Mouse (Mus musculus) forebrain, embryonic 10.5 days (tissue): ENCODE data around the gene Rbp1. TPM values are rescaled to one million over a fixed set of nuclear protein-coding genes. Genes with fewer than 3 reads are reported as not detected.

Source experiments
- DNase-seq: peaks from one replicate; pipeline ENCODE4 v3.0.0-alpha.2; 2017; ENCODE audit warnings: low spot score; ENCODE audit errors: extremely low spot score
- H3K27ac ChIP-seq: fragments of 300-500 bp; sonication (generic); 2 replicates; pipeline ENCODE4 v1.5.1; 2016; ENCODE audit warnings: mild to moderate bottlenecking
- H3K27me3 ChIP-seq: fragments of 300-500 bp; sonication (generic); 2 replicates; pipeline ENCODE4 v1.6.1; 2016; ENCODE audit warnings: mild to moderate bottlenecking; ENCODE audit not compliant: poor library complexity, severe bottlenecking
- H3K36me3 ChIP-seq: fragments of 300-500 bp; sonication (generic); replicated peaks from 2 replicates; pipeline ENCODE4 v1.6.1; 2016; ENCODE audit warnings: mild to moderate bottlenecking, moderate library complexity
- H3K4me1 ChIP-seq: fragments of 300-500 bp; sonication (generic); 2 replicates; pipeline ENCODE4 v1.6.1; 2016
- H3K4me3 ChIP-seq: fragments of 300-500 bp; sonication (generic); 2 replicates; pipeline ENCODE4 v1.5.1; 2016; ENCODE audit warnings: mild to moderate bottlenecking, moderate library complexity
- H3K9me3 ChIP-seq: fragments of 300-500 bp; sonication (generic); 2 replicates; pipeline ENCODE4 v1.6.1; 2016; ENCODE audit warnings: mild to moderate bottlenecking, moderate library complexity
- WGBS: fragments of 180-500 bp; shearing (Covaris S2); methylation state at CpG from one replicate; pipeline ENCODE4 v1.1.7; 2016; 5-methylcytosine and 5-hydroxymethylcytosine counted together
- polyA plus RNA-seq: library from polyadenylated mRNA; unstranded; fragments of >200 nt; fragmentation: Nextera tagmentation; extraction: Ambion mirVana; gene quantifications from 2 replicates; pipeline ENCODE4 v1.2.1, GENCODE M21; 2016

The Rbp1 gene
- polyA plus RNA-seq, 1 experiment from 2014 or later = 27.9 TPM

- Histone ChIP-seq H3K27me3 (peaks cover 85% of the 10 kb centered on the region), H3K4me3 (no peak overlapping the region), H3K4me1 (peaks cover 85% of the 10 kb centered on the region), H3K27ac (no peak overlapping the region), H3K36me3 (0 out of 2 replicates have a peak, but pooled peaks cover 3% of the 10 kb centered on the region), H3K9me3 (no peaks in the 10 kb centered on the region)
- DNase-seq = no peak
- 82% methylated on average over 8 of the region's 8 CpGs for WGBS
Measured at GRCm38 (mm10) chr9:98428783-98429182, 6.0 kb downstream of the Rbp1 start.

- Histone ChIP-seq H3K9me3 (no peaks in the 10 kb centered on the region), H3K4me3 (peak overlapping the region; percentile 6; the same call in 1 of the 2 replicates), H3K27me3 (peaks cover 81% of the 10 kb centered on the region), H3K27ac (peak overlapping the region; percentile 40), H3K4me1 (peaks cover 84% of the 10 kb centered on the region), H3K36me3 (0 out of 2 replicates have a peak, but pooled peaks cover 3% of the 10 kb centered on the region)
- DNase-seq = peak; percentile 39
- WGBS = 17% methylated on average over 7 of the region's 7 CpGs
Measured at GRCm38 (mm10) chr9:98429806-98430205, 7.0 kb downstream of the Rbp1 start.

GRCm38 (mm10) chr9:98430528-98430927 is 7.8 kb downstream of the Rbp1 start:
- no peak for DNase-seq
- Histone ChIP-seq H3K36me3 (0 out of 2 replicates have a peak, but pooled peaks cover 3% of the 10 kb centered on the region), H3K4me3 (no peak overlapping the region), H3K27ac (no peak overlapping the region), H3K27me3 (peaks cover 81% of the 10 kb centered on the region), H3K4me1 (peaks cover 79% of the 10 kb centered on the region), H3K9me3 (no peaks in the 10 kb centered on the region)
- WGBS = 80% methylated on average over 3 of the region's 3 CpGs

GRCm38 (mm10) chr9:98433021-98433420 is 10.3 kb downstream of the Rbp1 start:
- Histone ChIP-seq H3K36me3 (0 out of 2 replicates have a peak, but pooled peaks cover 3% of the 10 kb centered on the region), H3K4me1 (peaks cover 63% of the 10 kb centered on the region), H3K9me3 (no peaks in the 10 kb centered on the region), H3K27ac (no peak overlapping the region), H3K4me3 (no peak overlapping the region), H3K27me3 (peaks cover 81% of the 10 kb centered on the region)
- WGBS = 27% methylated on average over 2 of the region's 2 CpGs
- DNase-seq = no peak

GRCm38 (mm10) chr9:98433956-98434588 is 11.3 kb downstream of the Rbp1 start:
- Histone ChIP-seq H3K36me3 (0 out of 2 replicates have a peak, but pooled peaks cover 3% of the 10 kb centered on the region), H3K4me1 (peaks cover 63% of the 10 kb centered on the region), H3K4me3 (no peak overlapping the region), H3K27me3 (peaks cover 77% of the 10 kb centered on the region), H3K9me3 (no peaks in the 10 kb centered on the region), H3K27ac (no peak overlapping the region)
- WGBS = 44% methylated on average over 4 of the region's 4 CpGs
- DNase-seq = no peak

GRCm38 (mm10) chr9:98437819-98438218 is 15.1 kb downstream of the Rbp1 start:
- Histone ChIP-seq H3K27ac (no peak overlapping the region), H3K36me3 (no peaks in the 10 kb centered on the region), H3K4me1 (peaks cover 40% of the 10 kb centered on the region), H3K27me3 (peaks cover 78% of the 10 kb centered on the region), H3K9me3 (no peaks in the 10 kb centered on the region), H3K4me3 (no peak overlapping the region)
- no peak for DNase-seq
- WGBS = 90% methylated on average over 4 of the region's 4 CpGs

GRCm38 (mm10) chr9:98439091-98439490 is 16.3 kb downstream of the Rbp1 start:
- peaks cover 28% of the 10 kb centered on the region for H3K4me1 ChIP-seq
- 65% methylated on average over 3 of the region's 3 CpGs for WGBS
- no peak for DNase-seq
- no peak overlapping the region for H3K27ac ChIP-seq
- H3K9me3 ChIP-seq = no peaks in the 10 kb centered on the region
- no peak overlapping the region for H3K4me3 ChIP-seq
- H3K27me3 ChIP-seq = peaks cover 74% of the 10 kb centered on the region
- H3K36me3 ChIP-seq = no peaks in the 10 kb centered on the region

GRCm38 (mm10) chr9:98442638-98443037 is 19.9 kb downstream of the Rbp1 start:
- Histone ChIP-seq H3K27ac (no peak overlapping the region), H3K4me3 (no peak overlapping the region), H3K27me3 (peaks cover 40% of the 10 kb centered on the region), H3K4me1 (peaks cover 12% of the 10 kb centered on the region), H3K9me3 (no peaks in the 10 kb centered on the region), H3K36me3 (peaks cover 15% of the 10 kb centered on the region)
- DNase-seq = no peak
- 48% methylated on average over 5 of the region's 5 CpGs for WGBS

GRCm38 (mm10) chr9:98445359-98446149 is 22.8 kb downstream of the Rbp1 start:
- H3K4me1 ChIP-seq = no peaks in the 10 kb centered on the region
- H3K27me3 ChIP-seq = peaks cover 16% of the 10 kb centered on the region
- peaks cover 15% of the 10 kb centered on the region for H3K36me3 ChIP-seq
- no peak overlapping the region for H3K4me3 ChIP-seq
- no peaks in the 10 kb centered on the region for H3K9me3 ChIP-seq
- H3K27ac ChIP-seq = no peak overlapping the region
- DNase-seq = no peak
- 85% methylated on average over 9 of the region's 9 CpGs for WGBS

GRCm38 (mm10) chr9:98450976-98451375 is 28.2 kb downstream of the Rbp1 start:
- Histone ChIP-seq H3K27ac (no peak overlapping the region), H3K36me3 (peaks cover 4% of the 10 kb centered on the region; the same call in 1 of the 2 replicates), H3K9me3 (peaks cover 3% of the 10 kb centered on the region; the same call in 1 of the 2 replicates), H3K4me1 (no peaks in the 10 kb centered on the region), H3K4me3 (no peak overlapping the region), H3K27me3 (no peaks in the 10 kb centered on the region)
- no peak for DNase-seq
- WGBS = 81% methylated on average over 1 of the region's 1 CpGs

- no peaks in the 10 kb centered on the region for H3K36me3 ChIP-seq
- WGBS = 77% methylated on average over 2 of the region's 2 CpGs
- H3K9me3 ChIP-seq = no peaks in the 10 kb centered on the region
- H3K27ac ChIP-seq = no peak overlapping the region
- H3K4me3 ChIP-seq = no peak overlapping the region
- no peak for DNase-seq
- H3K27me3 ChIP-seq = no peaks in the 10 kb centered on the region
- no peaks in the 10 kb centered on the region for H3K4me1 ChIP-seq
Measured at GRCm38 (mm10) chr9:98466709-98467108, 43.9 kb downstream of the Rbp1 start.

GRCm38 (mm10) chr9:98480172-98480749 is 57.5 kb downstream of the Rbp1 start:
- Histone ChIP-seq H3K4me1 (no peaks in the 10 kb centered on the region), H3K4me3 (no peak overlapping the region), H3K27me3 (no peaks in the 10 kb centered on the region), H3K36me3 (no peaks in the 10 kb centered on the region), H3K27ac (no peak overlapping the region), H3K9me3 (no peaks in the 10 kb centered on the region)
- WGBS = 86% methylated on average over 2 of the region's 2 CpGs
- no peak for DNase-seq

- no peak for DNase-seq
- WGBS = 66% methylated on average over 4 of the region's 4 CpGs
- H3K36me3 ChIP-seq = no peaks in the 10 kb centered on the region
- no peaks in the 10 kb centered on the region for H3K9me3 ChIP-seq
- H3K4me3 ChIP-seq = no peak overlapping the region
- H3K27ac ChIP-seq = no peak overlapping the region
- no peaks in the 10 kb centered on the region for H3K27me3 ChIP-seq
- no peaks in the 10 kb centered on the region for H3K4me1 ChIP-seq
Measured at GRCm38 (mm10) chr9:98482256-98482655, 59.5 kb downstream of the Rbp1 start.
